Mouse (Mus musculus) v-Abl transformed pro-B cells (cell line): ENCODE data around the gene Tmem182.

Experiments
- in situ Hi-C, 2 experiments: fragments of 400-800 bp; cut with MboI; formaldehyde crosslinking; loops; one replicate each; pipeline ENCODE4 v1.15.1; 2025; ENCODE audit not compliant: unreplicated experiment in 2 of 2

Gene Tmem182

GRCm38 (mm10) chr1:40847196-40847938, 42.0 kb downstream of the Tmem182 start:
- in situ Hi-C loops, result loop anchor here in 1 of 2 experiments (10.0 kb wide), 1 partner anchor 263 kb away; the partner anchor contains the start of gene Slc9a4

GRCm38 (mm10) chr1:40851286-40851685, 45.9 kb downstream of the Tmem182 start:
- in situ Hi-C loops, result no loop called here

GRCm38 (mm10) chr1:40855268-40855667, 49.9 kb downstream of the Tmem182 start:
- in situ Hi-C loops, result no loop called here

- in situ Hi-C loops, result no loop called here
Observed at GRCm38 (mm10) chr1:40856846-40857636, 51.6 kb downstream of the Tmem182 start.

- in situ Hi-C loops, result no loop called here
Observed at GRCm38 (mm10) chr1:40865043-40865442, 59.6 kb downstream of the Tmem182 start.

- in situ Hi-C loops, result no loop called here
Observed at GRCm38 (mm10) chr1:40867106-40867505, 61.7 kb downstream of the Tmem182 start.

- in situ Hi-C loops, result no loop called here
Observed at GRCm38 (mm10) chr1:40867651-40868050, 62.2 kb downstream of the Tmem182 start.

- in situ Hi-C loops, result loop anchor here in 1 of 2 experiments (10.0 kb wide), 1 partner anchor 1911 kb away; no protein-coding TSS in a partner anchor
Observed at GRCm38 (mm10) chr1:40873760-40874455, 68.5 kb downstream of the Tmem182 start.

GRCm38 (mm10) chr1:40874456-40875375, 69.3 kb downstream of the Tmem182 start:
- in situ Hi-C loops, result loop anchor here (10.0 to 25.0 kb wide), 2 partner anchors 1838 to 1910 kb away; no protein-coding TSS in a partner anchor

- in situ Hi-C loops, result loop anchor here (10.0 to 25.0 kb wide), 2 partner anchors 1833 to 1906 kb away; no protein-coding TSS in a partner anchor
Observed at GRCm38 (mm10) chr1:40879051-40879450, 73.7 kb downstream of the Tmem182 start.

GRCm38 (mm10) chr1:40879526-40879925, 74.1 kb downstream of the Tmem182 start:
- in situ Hi-C loops, result loop anchor here (10.0 to 25.0 kb wide), 2 partner anchors 1833 to 1905 kb away; no protein-coding TSS in a partner anchor

GRCm38 (mm10) chr1:40880527-40880926, 75.1 kb downstream of the Tmem182 start:
- in situ Hi-C loops, result loop anchor here (10.0 to 25.0 kb wide), 3 partner anchors 1832 to 1904 kb away; no protein-coding TSS in a partner anchor

GRCm38 (mm10) chr1:40883856-40884255, 78.5 kb downstream of the Tmem182 start:
- in situ Hi-C loops, result loop anchor here (10.0 to 25.0 kb wide), 3 partner anchors 1828 to 1901 kb away; no protein-coding TSS in a partner anchor

- in situ Hi-C loops, result loop anchor here (10.0 to 25.0 kb wide), 3 partner anchors 1827 to 1900 kb away; no protein-coding TSS in a partner anchor
Observed at GRCm38 (mm10) chr1:40884943-40885342, 79.5 kb downstream of the Tmem182 start.

- in situ Hi-C loops, result loop anchor here (10.0 to 25.0 kb wide), 3 partner anchors 1825 to 1897 kb away; no protein-coding TSS in a partner anchor
Observed at GRCm38 (mm10) chr1:40887673-40888072, 82.3 kb downstream of the Tmem182 start.

GRCm38 (mm10) chr1:40888396-40889040, 83.1 kb downstream of the Tmem182 start:
- in situ Hi-C loops, result loop anchor here (10.0 to 25.0 kb wide), 3 partner anchors 1824 to 1896 kb away; no protein-coding TSS in a partner anchor

GRCm38 (mm10) chr1:40889617-40890016, 84.2 kb downstream of the Tmem182 start:
- in situ Hi-C loops, result loop anchor here (10.0 to 25.0 kb wide), 3 partner anchors 1823 to 1895 kb away; no protein-coding TSS in a partner anchor

- in situ Hi-C loops, result loop anchor here in 1 of 2 experiments (25.0 kb wide), 1 partner anchor 1822 kb away; no protein-coding TSS in a partner anchor
Observed at GRCm38 (mm10) chr1:40890246-40890645, 84.8 kb downstream of the Tmem182 start.
